Mouse (Mus musculus) lung, embryonic 14.5 days (tissue): Measurements from ENCODE around the gene Cnot9. TPM values are rescaled to one million over a fixed set of nuclear protein-coding genes. Genes with fewer than 3 reads are reported as not detected.

Experiments
- ATAC-seq: fragments of 200-750 bp; cut with Nextera tagmentation; 2 replicates; pipeline ENCODE4 v1.8.0; 2017; ENCODE audit warnings: mild to moderate bottlenecking, moderate TSS enrichment, moderate library complexity; ENCODE audit not compliant: insufficient read depth
- DNase-seq: peaks from one replicate; pipeline ENCODE4 v3.0.0-alpha.2; 2015
- H3K27ac ChIP-seq: fragments of 300-500 bp; sonication (generic); 2 replicates; pipeline ENCODE4 v1.5.1; 2014; ENCODE audit warnings: low read depth, mild to moderate bottlenecking, moderate library complexity
- H3K27me3 ChIP-seq: fragments of 300-500 bp; sonication (generic); 2 replicates; pipeline ENCODE4 v1.6.1; 2014; ENCODE audit warnings: low read length, control low read depth; ENCODE audit not compliant: insufficient read depth
- H3K36me3 ChIP-seq: fragments of 300-500 bp; sonication (generic); 2 replicates; pipeline ENCODE4 v1.6.1; 2014; ENCODE audit warnings: control low read depth; ENCODE audit not compliant: insufficient read depth
- H3K4me1 ChIP-seq: fragments of 300-500 bp; sonication (generic); 2 replicates; pipeline ENCODE4 v1.6.1; 2014; ENCODE audit warnings: antibody characterized with exemption, control low read depth; ENCODE audit not compliant: insufficient read depth
- H3K4me2 ChIP-seq: fragments of 300-500 bp; sonication (generic); 2 replicates; pipeline ENCODE4 v1.6.1; 2014; ENCODE audit warnings: mild to moderate bottlenecking
- H3K4me3 ChIP-seq: fragments of 300-500 bp; sonication (generic); 2 replicates; pipeline ENCODE4 v1.5.1; 2014; ENCODE audit warnings: low read depth, low read length
- H3K9ac ChIP-seq: fragments of 300-500 bp; sonication (generic); 2 replicates; pipeline ENCODE4 v1.6.1; 2014
- H3K9me3 ChIP-seq: fragments of 300-500 bp; sonication (generic); 2 replicates; pipeline ENCODE4 v1.6.1; 2016; ENCODE audit warnings: low read depth, low read length, control low read depth
- CTCF ChIP-seq: IDR thresholded peaks from 2 replicates; pipeline ENCODE4 v1.5.1; 2016; ENCODE audit warnings: antibody characterized with exemption, low read depth
- WGBS: fragments of 180-500 bp; shearing (Covaris S2); extraction: QIAGEN DNeasy Blood & Tissue Kit; methylation state at CpG from one replicate; pipeline ENCODE4 v1.1.7; 2014; 5-methylcytosine and 5-hydroxymethylcytosine counted together
- polyA plus RNA-seq: library from polyadenylated mRNA; unstranded; fragments of >200 nt; fragmentation: Nextera tagmentation; extraction: Ambion mirVana; gene quantifications from 2 replicates; pipeline ENCODE4 v1.2.1, GENCODE M21; 2014

Cnot9 gene
- polyA plus RNA-seq = 85.4 and 87.6 TPM in 2 replicates

GRCm38 (mm10) chr1:74505721-74506464 is at the start of gene Cnot9:
TSS of gene Cnot9 (plus strand) at chr1:74506058.
- ATAC-seq (peak; percentile 99), DNase-seq (peak; percentile 99)
- under 1% methylated on average over 64 of the region's 64 CpGs for WGBS
- Histone ChIP-seq H3K4me3 (peak within 1 kb of the TSS; percentile 96), H3K4me1 (peaks cover 16% of the 10 kb centered on the region), H3K4me2 (peak within 1 kb of the TSS; percentile 86), H3K27ac (peak within 1 kb of the TSS; percentile 93), H3K36me3 (peaks cover 12% of the 10 kb centered on the region; the same call in 1 of the 2 replicates), H3K27me3 (no peaks in the 10 kb centered on the region), H3K9me3 (no peaks in the 10 kb centered on the region), H3K9ac (peak within 1 kb of the TSS; percentile 93)
- no peak for TF ChIP-seq CTCF

GRCm38 (mm10) chr1:74460273-74460672 is 45.6 kb upstream of the Cnot9 start:
- DNase-seq (peak; percentile 68), ATAC-seq (no peak)
- no peaks in the 10 kb centered on the region for H3K4me1 ChIP-seq
- WGBS = 72% methylated on average over 2 of the region's 2 CpGs
- H3K4me3 ChIP-seq = no peak overlapping the region
- peak; percentile 57 for TF ChIP-seq CTCF
- no peak overlapping the region for H3K27ac ChIP-seq
- no peaks in the 10 kb centered on the region for H3K9me3 ChIP-seq
- no peak overlapping the region for H3K9ac ChIP-seq
- H3K4me2 ChIP-seq = no peak overlapping the region
- H3K27me3 ChIP-seq = no peaks in the 10 kb centered on the region
- peaks cover 64% of the 10 kb centered on the region for H3K36me3 ChIP-seq

GRCm38 (mm10) chr1:74485792-74486191 is 20.1 kb upstream of the Cnot9 start:
- ATAC-seq (no peak), DNase-seq (no peak)
- H3K9me3 ChIP-seq = no peaks in the 10 kb centered on the region
- WGBS = 95% methylated on average over 5 of the region's 5 CpGs
- no peak overlapping the region for H3K4me3 ChIP-seq
- no peak for TF ChIP-seq CTCF
- no peak overlapping the region for H3K9ac ChIP-seq
- H3K27ac ChIP-seq = no peak overlapping the region
- H3K36me3 ChIP-seq = peaks cover 84% of the 10 kb centered on the region
- no peak overlapping the region for H3K4me2 ChIP-seq
- H3K27me3 ChIP-seq = no peaks in the 10 kb centered on the region
- H3K4me1 ChIP-seq = no peaks in the 10 kb centered on the region

GRCm38 (mm10) chr1:74501106-74501505 is 4.8 kb upstream of the Cnot9 start:
- no peak overlapping the region for H3K4me2 ChIP-seq
- H3K9me3 ChIP-seq = no peaks in the 10 kb centered on the region
- DNase-seq (no peak), ATAC-seq (no peak)
- no peak overlapping the region for H3K9ac ChIP-seq
- no peaks in the 10 kb centered on the region for H3K27me3 ChIP-seq
- peaks cover 12% of the 10 kb centered on the region; the same call in 1 of the 2 replicates for H3K36me3 ChIP-seq
- no peak overlapping the region for H3K27ac ChIP-seq
- no peak for TF ChIP-seq CTCF
- no peak overlapping the region for H3K4me3 ChIP-seq
- H3K4me1 ChIP-seq = 0 out of 2 replicates have a peak, but pooled peaks cover 7% of the 10 kb centered on the region
- WGBS = 63% methylated on average over 1 of the region's 1 CpGs

- DNase-seq (no peak), ATAC-seq (no peak)
- Histone ChIP-seq H3K36me3 (peaks cover 8% of the 10 kb centered on the region; the same call in 1 of the 2 replicates), H3K4me1 (peaks cover 16% of the 10 kb centered on the region), H3K4me3 (peak overlapping the region; percentile 96), H3K27ac (peak overlapping the region; percentile 54; the same call in 1 of the 2 replicates), H3K27me3 (no peaks in the 10 kb centered on the region), H3K9me3 (no peaks in the 10 kb centered on the region), H3K4me2 (peak overlapping the region; percentile 86), H3K9ac (peak overlapping the region; percentile 73)
- TF ChIP-seq CTCF = no peak
- WGBS = under 1% methylated on average over 22 of the region's 22 CpGs
Observed at GRCm38 (mm10) chr1:74505393-74505720, 501 bp upstream of the Cnot9 start.

- peaks cover 12% of the 10 kb centered on the region; the same call in 1 of the 2 replicates for H3K36me3 ChIP-seq
- peak; percentile 79 for DNase-seq
- under 1% methylated on average over 34 of the region's 34 CpGs for WGBS
- peak; percentile 41; the same call in 1 of the 2 replicates for ATAC-seq
- H3K27ac ChIP-seq = peak overlapping the region; percentile 93
- no peaks in the 10 kb centered on the region for H3K27me3 ChIP-seq
- H3K4me1 ChIP-seq = peaks cover 16% of the 10 kb centered on the region
- H3K4me3 ChIP-seq = peak overlapping the region; percentile 96
- TF ChIP-seq CTCF = no peak
- peak overlapping the region; percentile 86 for H3K4me2 ChIP-seq
- H3K9ac ChIP-seq = peak overlapping the region; percentile 93
- no peaks in the 10 kb centered on the region for H3K9me3 ChIP-seq
Observed at GRCm38 (mm10) chr1:74506471-74506881, 618 bp downstream of the Cnot9 start.

GRCm38 (mm10) chr1:74507780-74508179 is 1.9 kb downstream of the Cnot9 start:
- H3K4me3 ChIP-seq = peak overlapping the region; percentile 96
- DNase-seq = no peak
- H3K36me3 ChIP-seq = peaks cover 12% of the 10 kb centered on the region; the same call in 1 of the 2 replicates
- peaks cover 16% of the 10 kb centered on the region for H3K4me1 ChIP-seq
- H3K9me3 ChIP-seq = no peaks in the 10 kb centered on the region
- no peak for TF ChIP-seq CTCF
- H3K4me2 ChIP-seq = peak overlapping the region; percentile 86
- H3K27ac ChIP-seq = no peak overlapping the region
- 84% methylated on average over 2 of the region's 2 CpGs for WGBS
- no peaks in the 10 kb centered on the region for H3K27me3 ChIP-seq
- H3K9ac ChIP-seq = peak overlapping the region; percentile 93; the same call in 1 of the 2 replicates
- ATAC-seq = no peak
